Mouse (Mus musculus) splenic B cell, adult 2 months (primary cell): ENCODE data around the gene Evi2b.

ENCODE experiments used
- DNase-seq: peaks from one replicate; pipeline ENCODE4 v3.0.0-alpha.2; 2011; ENCODE audit warnings: low read depth, low spot score
- H3K27me3 ChIP-seq: 2 replicates; pipeline ENCODE4 v1.6.1; 2012; ENCODE audit warnings: mild to moderate bottlenecking, low read length, moderate library complexity, mixed read lengths; ENCODE audit not compliant: control insufficient read depth, poor library complexity, insufficient read depth, severe bottlenecking
- H3K36me3 ChIP-seq: 2 replicates; pipeline ENCODE4 v1.6.1; 2012; ENCODE audit warnings: mild to moderate bottlenecking, low read length, moderate library complexity, mixed read lengths; ENCODE audit not compliant: control insufficient read depth, poor library complexity, insufficient read depth, severe bottlenecking

The Evi2b gene

GRCm38 (mm10) chr11:79529736-79530135, 6.2 kb upstream of the Evi2b start:
- peak; percentile 74 for DNase-seq
- Histone ChIP-seq H3K36me3 (peaks cover 2% of the 10 kb centered on the region), H3K27me3 (no peaks in the 10 kb centered on the region)

- DNase-seq: peak; percentile 16
- H3K27me3 ChIP-seq: no peaks in the 10 kb centered on the region
- peaks cover 2% of the 10 kb centered on the region for H3K36me3 ChIP-seq
Measured at GRCm38 (mm10) chr11:79529226-79529625, 5.7 kb upstream of the Evi2b start.

GRCm38 (mm10) chr11:79528601-79529000, 5.0 kb upstream of the Evi2b start:
- H3K27me3 ChIP-seq: no peaks in the 10 kb centered on the region
- peak; percentile 54 for DNase-seq
- H3K36me3 ChIP-seq: peaks cover 2% of the 10 kb centered on the region

- DNase-seq: peak; percentile 88
- no peaks in the 10 kb centered on the region for H3K27me3 ChIP-seq
- peaks cover 2% of the 10 kb centered on the region for H3K36me3 ChIP-seq
Measured at GRCm38 (mm10) chr11:79527739-79528384, 4.3 kb upstream of the Evi2b start.

- no peaks in the 10 kb centered on the region for H3K27me3 ChIP-seq
- DNase-seq: peak; percentile 82
- H3K36me3 ChIP-seq: peaks cover 2% of the 10 kb centered on the region
Measured at GRCm38 (mm10) chr11:79527015-79527738, 3.6 kb upstream of the Evi2b start.

- peaks cover 2% of the 10 kb centered on the region for H3K36me3 ChIP-seq
- DNase-seq: no peak
- H3K27me3 ChIP-seq: no peaks in the 10 kb centered on the region
Measured at GRCm38 (mm10) chr11:79526549-79526948, 3.0 kb upstream of the Evi2b start.

- peaks cover 2% of the 10 kb centered on the region for H3K36me3 ChIP-seq
- DNase-seq: peak; percentile 39
- H3K27me3 ChIP-seq: no peaks in the 10 kb centered on the region
Measured at GRCm38 (mm10) chr11:79524310-79524575, 681 bp upstream of the Evi2b start.

GRCm38 (mm10) chr11:79522944-79523343, 618 bp downstream of the Evi2b start:
- H3K27me3 ChIP-seq: no peaks in the 10 kb centered on the region
- H3K36me3 ChIP-seq: peaks cover 2% of the 10 kb centered on the region
- DNase-seq: no peak

GRCm38 (mm10) chr11:79521930-79522329, 1.6 kb downstream of the Evi2b start:
- H3K36me3 ChIP-seq: peaks cover 4% of the 10 kb centered on the region
- DNase-seq: peak; percentile 64
- no peaks in the 10 kb centered on the region for H3K27me3 ChIP-seq

- Histone ChIP-seq H3K27me3 (no peaks in the 10 kb centered on the region), H3K36me3 (peaks cover 8% of the 10 kb centered on the region; the same call in 1 of the 2 replicates)
- DNase-seq: peak; percentile 25
Measured at GRCm38 (mm10) chr11:79520772-79521171, 2.8 kb downstream of the Evi2b start.

- Histone ChIP-seq H3K27me3 (no peaks in the 10 kb centered on the region), H3K36me3 (peaks cover 13% of the 10 kb centered on the region)
- DNase-seq: peak; percentile 94
Measured at GRCm38 (mm10) chr11:79519878-79520291, 3.7 kb downstream of the Evi2b start.

GRCm38 (mm10) chr11:79519299-79519698, 4.3 kb downstream of the Evi2b start:
- H3K36me3 ChIP-seq: peaks cover 16% of the 10 kb centered on the region
- DNase-seq: peak; percentile 25
- H3K27me3 ChIP-seq: no peaks in the 10 kb centered on the region

GRCm38 (mm10) chr11:79515798-79516197, 7.8 kb downstream of the Evi2b start:
- no peaks in the 10 kb centered on the region for H3K27me3 ChIP-seq
- peaks cover 21% of the 10 kb centered on the region for H3K36me3 ChIP-seq
- DNase-seq: no peak

- no peak for DNase-seq
- peaks cover 21% of the 10 kb centered on the region for H3K36me3 ChIP-seq
Measured at GRCm38 (mm10) chr11:79515331-79515730, 8.2 kb downstream of the Evi2b start.

GRCm38 (mm10) chr11:79511970-79512369, 11.6 kb downstream of the Evi2b start:
- no peaks in the 10 kb centered on the region for H3K27me3 ChIP-seq
- DNase-seq: no peak
- H3K36me3 ChIP-seq: peaks cover 19% of the 10 kb centered on the region

More at GRCm38 (mm10) chr11:79515331-79515730, 8.2 kb downstream of the Evi2b start:
- no peaks in the 10 kb centered on the region for H3K27me3 ChIP-seq
